Mouse (Mus musculus) stomach, postnatal 0 days (tissue): ENCODE results near the gene Creb3l2. TPM values are rescaled to one million over a fixed set of nuclear protein-coding genes. Genes with fewer than 3 reads are reported as not detected.

ENCODE experiments used
- ATAC-seq: fragments of 200-750 bp; cut with Nextera tagmentation; 2 replicates; pipeline ENCODE4 v1.8.0; 2017; ENCODE audit not compliant: low FRiP score, low TSS enrichment
- DNase-seq: peaks from one replicate; pipeline ENCODE4 v3.0.0-alpha.2; 2016; ENCODE audit warnings: low spot score
- H3K27ac ChIP-seq: fragments of 300-500 bp; sonication (generic); replicated peaks from 2 replicates; pipeline ENCODE4 v1.5.1; 2014; ENCODE audit warnings: mild to moderate bottlenecking, control low read depth
- H3K27me3 ChIP-seq: fragments of 300-500 bp; sonication (generic); 2 replicates; pipeline ENCODE4 v1.6.1; 2014; ENCODE audit warnings: low read length; ENCODE audit not compliant: control insufficient read depth, insufficient read depth
- H3K36me3 ChIP-seq: fragments of 300-500 bp; sonication (generic); 2 replicates; pipeline ENCODE4 v1.6.1; 2014; ENCODE audit warnings: low read length, mixed read lengths; ENCODE audit not compliant: control insufficient read depth, insufficient read depth
- H3K4me1 ChIP-seq: fragments of 300-500 bp; sonication (generic); replicated peaks from 2 replicates; pipeline ENCODE4 v1.6.1; 2014; ENCODE audit warnings: antibody characterized with exemption; ENCODE audit not compliant: control insufficient read depth, insufficient read depth
- H3K4me2 ChIP-seq: fragments of 300-500 bp; sonication (generic); replicated peaks from 2 replicates; pipeline ENCODE4 v1.6.1; 2014; ENCODE audit warnings: low read depth, mild to moderate bottlenecking, control low read depth, moderate library complexity
- H3K4me3 ChIP-seq: fragments of 300-500 bp; sonication (generic); 2 replicates; pipeline ENCODE4 v1.5.1; 2014; ENCODE audit warnings: low read depth, low read length, control low read depth
- H3K9ac ChIP-seq: fragments of 300-500 bp; sonication (generic); 2 replicates; pipeline ENCODE4 v1.6.1; 2014; ENCODE audit warnings: mild to moderate bottlenecking, low read length, control low read depth, mixed read lengths
- H3K9me3 ChIP-seq: fragments of 300-500 bp; sonication (generic); 2 replicates; pipeline ENCODE4 v1.6.1; 2016; ENCODE audit warnings: low read length; ENCODE audit not compliant: control insufficient read depth
- CTCF ChIP-seq: IDR thresholded peaks from 2 replicates; pipeline ENCODE4 v1.5.1; 2016; ENCODE audit warnings: antibody characterized with exemption, low read depth, mild to moderate bottlenecking, moderate library complexity
- EP300 ChIP-seq: optimal IDR thresholded peaks from 2 replicates; pipeline ENCODE3; 2016; ENCODE audit warnings: antibody characterized with exemption
- WGBS: fragments of 180-500 bp; shearing (Covaris S2); extraction: QIAGEN DNeasy Blood & Tissue Kit; methylation state at CpG from one replicate; pipeline ENCODE4 v1.1.7; 2014; 5-methylcytosine and 5-hydroxymethylcytosine counted together
- polyA plus RNA-seq: library from polyadenylated mRNA; unstranded; fragments of >200 nt; fragmentation: Nextera tagmentation; extraction: Ambion mirVana; gene quantifications from 2 replicates; pipeline ENCODE4 v1.2.1, GENCODE M21; 2015

The Creb3l2 gene
- polyA plus RNA-seq, 1 experiment from 2014 or later, result 8.5 TPM

DNA sequence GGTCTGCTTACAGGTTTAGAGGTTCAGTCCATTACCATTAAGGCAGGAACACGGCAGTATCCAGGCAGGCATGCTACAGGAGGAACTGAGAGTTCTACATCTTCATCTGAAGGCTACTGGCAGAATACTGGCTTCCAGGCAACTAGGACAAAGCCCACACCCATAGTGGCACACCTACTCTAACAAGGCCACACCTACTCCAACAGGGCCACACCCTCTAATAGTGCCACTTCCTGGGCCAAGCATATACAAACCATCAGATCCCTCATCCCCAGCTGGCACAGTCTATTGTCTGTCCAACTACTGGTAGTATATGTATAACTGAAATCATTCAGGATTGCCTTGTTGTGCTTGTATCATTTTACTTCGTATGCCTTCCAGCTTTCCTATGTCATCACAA, 36.5 kb upstream of the Creb3l2 start:
- no peaks in the 10 kb centered on the region for H3K4me1 ChIP-seq
- DNase-seq, result no peak
- ATAC-seq, result no peak

DNA sequence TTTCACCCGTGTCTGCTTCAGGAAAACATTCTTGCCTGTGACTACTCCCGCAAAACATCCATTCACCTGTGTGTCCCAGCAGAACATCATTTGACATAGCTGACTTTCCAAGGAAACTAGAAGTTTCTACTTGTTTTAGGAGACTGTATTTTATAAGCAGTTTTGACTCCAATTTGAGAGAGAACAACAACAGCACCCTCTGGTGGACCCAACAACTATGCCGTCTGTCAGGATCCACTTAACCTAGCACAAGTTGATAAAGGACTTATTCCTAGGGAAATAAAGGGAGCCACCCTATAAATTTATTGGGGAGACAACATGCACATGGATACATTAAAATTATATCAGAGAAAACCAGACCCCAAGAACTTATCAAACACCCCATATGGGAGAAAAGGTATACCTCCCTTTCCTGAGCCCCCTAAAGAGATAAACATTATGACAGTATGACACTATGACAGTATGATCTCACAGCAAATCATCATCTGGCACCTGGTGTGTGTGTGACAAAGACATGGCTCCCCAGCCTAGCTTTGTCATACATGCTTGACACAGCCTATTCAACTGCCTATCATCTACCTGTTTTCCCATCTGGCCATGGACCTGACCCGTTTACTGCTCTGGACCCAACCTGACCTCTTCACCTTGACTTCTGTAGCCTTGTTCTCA, 31.9 kb upstream of the Creb3l2 start:
- H3K27ac ChIP-seq, result no peak overlapping the region
- TF ChIP-seq CTCF (peak; percentile 64), EP300 (no peak)
- no peak overlapping the region for H3K4me2 ChIP-seq
- no peaks in the 10 kb centered on the region for H3K4me1 ChIP-seq
- no peaks in the 10 kb centered on the region for H3K9me3 ChIP-seq
- DNase-seq, result peak; percentile 43
- H3K9ac ChIP-seq, result no peak overlapping the region
- H3K27me3 ChIP-seq, result no peaks in the 10 kb centered on the region
- 82% methylated on average over 4 of the region's 4 CpGs for WGBS
- ATAC-seq, result no peak
- H3K36me3 ChIP-seq, result no peaks in the 10 kb centered on the region
- H3K4me3 ChIP-seq, result no peak overlapping the region

More for the DNA sequence above, 36.5 kb upstream of the Creb3l2 start:
- H3K36me3 ChIP-seq, result no peaks in the 10 kb centered on the region
- H3K4me2 ChIP-seq, result no peak overlapping the region
- no peak overlapping the region for H3K4me3 ChIP-seq
- H3K27me3 ChIP-seq, result no peaks in the 10 kb centered on the region
- 91% methylated on average over 2 of the region's 2 CpGs for WGBS
- H3K27ac ChIP-seq, result no peak overlapping the region
- no peak for TF ChIP-seq CTCF
- TF ChIP-seq EP300, result no peak
- H3K9me3 ChIP-seq, result no peaks in the 10 kb centered on the region
- no peak overlapping the region for H3K9ac ChIP-seq

DNA sequence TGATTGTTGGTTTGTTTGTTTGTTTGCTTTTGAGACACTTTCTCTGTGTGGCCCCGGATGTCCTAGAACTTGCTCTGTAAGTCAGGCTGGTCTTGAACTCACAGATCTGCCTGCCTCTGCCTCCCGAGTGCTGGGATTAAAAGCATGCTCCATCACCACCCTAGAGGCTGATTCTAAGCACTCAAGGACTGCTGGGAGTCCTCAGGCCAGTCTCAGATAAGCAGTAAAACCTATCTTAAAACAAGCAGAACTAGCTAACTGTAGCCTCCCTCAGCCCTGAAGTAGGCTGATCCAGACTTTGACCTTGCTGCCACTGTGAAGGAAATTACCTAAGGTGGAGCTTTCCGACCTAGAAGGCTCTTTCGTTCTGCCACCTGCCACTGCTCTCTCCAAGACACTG, 28.3 kb upstream of the Creb3l2 start:
- DNase-seq, result no peak
- H3K4me1 ChIP-seq, result no peaks in the 10 kb centered on the region
- WGBS, result 56% methylated on average over 4 of the region's 4 CpGs
- no peak overlapping the region for H3K27ac ChIP-seq
- H3K9me3 ChIP-seq, result no peaks in the 10 kb centered on the region
- no peaks in the 10 kb centered on the region for H3K27me3 ChIP-seq
- H3K36me3 ChIP-seq, result no peaks in the 10 kb centered on the region
- no peak overlapping the region for H3K4me2 ChIP-seq
- H3K4me3 ChIP-seq, result no peak overlapping the region
- peak; percentile 67; the same call in 1 of the 2 replicates for ATAC-seq
- no peak for TF ChIP-seq CTCF
- no peak for TF ChIP-seq EP300
- no peak overlapping the region for H3K9ac ChIP-seq

DNA sequence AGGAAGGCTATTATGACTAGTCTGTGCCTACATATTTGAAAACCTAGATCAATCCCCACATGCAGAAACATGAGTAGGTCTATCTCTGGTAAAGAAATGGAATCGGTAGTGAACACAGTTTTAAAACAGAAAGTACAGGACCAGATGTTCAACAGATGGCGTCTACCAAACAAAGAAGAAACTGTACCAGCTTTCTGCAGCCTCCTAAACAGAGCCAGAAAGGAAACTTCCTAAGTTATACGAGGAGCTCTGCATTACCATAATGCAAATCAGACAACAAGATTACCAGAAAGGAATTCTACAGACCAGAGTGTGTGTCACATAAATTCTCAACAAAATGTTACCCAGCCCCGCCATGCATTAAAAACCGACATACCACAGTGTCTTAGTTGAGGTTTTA, 23.9 kb upstream of the Creb3l2 start:
- H3K27me3 ChIP-seq, result no peaks in the 10 kb centered on the region
- DNase-seq (no peak), ATAC-seq (no peak)
- no peaks in the 10 kb centered on the region for H3K4me1 ChIP-seq
- H3K4me3 ChIP-seq, result no peak overlapping the region
- H3K36me3 ChIP-seq, result no peaks in the 10 kb centered on the region
- TF ChIP-seq CTCF, result no peak
- no peak for TF ChIP-seq EP300
- no peaks in the 10 kb centered on the region for H3K9me3 ChIP-seq
- H3K27ac ChIP-seq, result no peak overlapping the region
- no peak overlapping the region for H3K9ac ChIP-seq
- WGBS, result 46% methylated on average over 5 of the region's 5 CpGs
- no peak overlapping the region for H3K4me2 ChIP-seq

DNA sequence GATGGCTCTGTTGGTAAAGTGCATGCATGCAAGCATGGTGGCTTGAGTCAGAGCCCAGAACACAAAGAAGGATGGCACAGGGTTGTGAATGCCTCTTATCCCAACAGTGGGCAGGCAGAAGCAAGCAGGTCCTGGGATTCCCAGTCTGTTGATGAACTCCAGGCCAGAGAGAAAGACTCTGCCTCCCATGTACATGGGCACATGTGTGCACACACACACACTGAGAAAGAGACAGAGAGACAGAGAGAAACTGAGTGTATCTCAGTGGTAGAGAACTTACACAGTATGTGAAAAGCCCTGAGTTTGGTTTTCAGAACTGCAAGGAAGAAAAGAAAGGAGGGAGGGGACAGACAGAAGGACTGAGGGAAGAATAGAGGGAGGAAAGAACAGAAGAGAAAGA, 23.4 kb upstream of the Creb3l2 start:
- H3K36me3 ChIP-seq, result no peaks in the 10 kb centered on the region
- no peak for TF ChIP-seq EP300
- no peak for TF ChIP-seq CTCF
- H3K27ac ChIP-seq, result no peak overlapping the region
- no peak overlapping the region for H3K4me2 ChIP-seq
- ATAC-seq (no peak), DNase-seq (no peak)
- H3K4me3 ChIP-seq, result no peak overlapping the region
- no peaks in the 10 kb centered on the region for H3K27me3 ChIP-seq
- no peaks in the 10 kb centered on the region for H3K4me1 ChIP-seq
- H3K9me3 ChIP-seq, result no peaks in the 10 kb centered on the region
- H3K9ac ChIP-seq, result no peak overlapping the region

DNA sequence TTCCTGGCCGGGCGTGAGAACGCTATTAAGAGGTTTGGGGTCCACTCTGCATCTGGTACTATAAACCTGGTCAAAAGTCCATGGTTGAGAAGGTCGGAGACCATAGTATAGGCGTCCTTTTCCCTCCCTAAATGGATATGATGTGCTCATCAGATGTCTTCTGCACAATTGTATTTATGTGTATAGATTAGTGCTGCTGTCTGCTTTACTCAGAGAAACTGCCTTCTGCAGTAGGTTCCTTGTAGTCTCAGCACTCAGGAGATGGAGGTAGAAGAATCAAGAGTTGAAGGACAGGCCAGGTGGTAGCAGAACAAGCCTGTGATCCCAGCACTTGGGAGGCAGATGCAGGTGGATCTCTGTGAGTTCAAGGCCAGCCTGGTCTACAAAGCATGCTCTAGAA, 22.6 kb upstream of the Creb3l2 start:
- H3K9ac ChIP-seq, result no peak overlapping the region
- no peaks in the 10 kb centered on the region for H3K4me1 ChIP-seq
- H3K27me3 ChIP-seq, result no peaks in the 10 kb centered on the region
- WGBS, result under 1% methylated on average over 5 of the region's 5 CpGs
- H3K4me2 ChIP-seq, result peak overlapping the region; percentile 44
- peak overlapping the region; percentile 22 for H3K4me3 ChIP-seq
- DNase-seq, result no peak
- no peak for ATAC-seq
- no peak for TF ChIP-seq CTCF
- no peak for TF ChIP-seq EP300
- no peak overlapping the region for H3K27ac ChIP-seq
- no peaks in the 10 kb centered on the region for H3K9me3 ChIP-seq
- no peaks in the 10 kb centered on the region for H3K36me3 ChIP-seq
